Mouse (Mus musculus): Measurements from ENCODE around the gene Smg9. TPM values are rescaled to one million over a fixed set of nuclear protein-coding genes. Genes with fewer than 3 reads are reported as not detected.

The Smg9 gene
- polyA plus RNA-seq, 1 experiment from 2014 or later = 30.6 TPM

- WGBS = 76% methylated on average over 2 of the region's 2 CpGs
- H3K9ac ChIP-seq = no peak overlapping the region
- no peak for ATAC-seq (ENCODE audit: low FRiP score, low read depth)
- no peaks in the 10 kb centered on the region for H3K9me3 ChIP-seq
- H3K4me3 ChIP-seq = no peak overlapping the region
- H3K27me3 ChIP-seq (replicated peaks) = 0 out of 2 replicates have a peak, but pooled peaks cover 3% of the 10 kb centered on the region
- H3K4me2 ChIP-seq (replicated peaks) = no peak overlapping the region; the same call in 1 of the 2 replicates
- no peaks in the 10 kb centered on the region for H3K36me3 ChIP-seq
- H3K27ac ChIP-seq = no peak overlapping the region
- H3K4me1 ChIP-seq = peaks cover 14% of the 10 kb centered on the region
These were observed 19.0 kb upstream of the Smg9 start for GRCm38 (mm10) chr7:24380370-24380769.

DNA sequence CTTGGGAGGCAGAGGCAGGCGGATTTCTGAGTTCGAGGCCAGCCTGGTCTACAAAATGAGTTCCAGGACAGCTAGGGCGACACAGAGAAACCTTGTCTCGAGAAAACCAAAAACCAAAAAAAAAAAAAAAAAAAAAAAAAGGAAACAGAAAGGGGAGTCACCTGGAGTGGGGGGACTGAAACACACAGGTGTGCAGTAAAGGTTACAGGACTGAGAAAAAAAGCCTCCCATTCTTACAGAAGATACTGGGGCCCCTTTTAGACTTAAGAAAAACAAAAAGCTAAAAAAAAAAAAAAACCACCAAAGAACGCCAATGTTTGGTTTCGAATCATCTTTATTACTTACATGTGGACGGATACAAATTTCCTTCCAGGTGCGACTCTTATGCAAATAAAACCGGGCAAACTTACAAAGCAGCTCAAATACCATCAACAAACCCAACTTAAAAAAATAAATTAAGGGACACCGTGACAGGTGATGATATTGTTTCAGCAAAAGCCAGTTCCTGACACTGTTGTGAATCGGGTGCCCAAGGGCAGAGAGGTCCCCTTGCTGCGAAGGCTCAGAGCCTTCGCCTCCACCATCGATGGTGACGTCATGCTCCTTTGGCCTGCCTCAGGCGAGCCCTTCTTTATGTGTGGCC, 16.6 kb upstream of the Smg9 start:
- WGBS = 84% methylated on average over 16 of the region's 16 CpGs
- ATAC-seq (ENCODE audit: low FRiP score, low read depth) = no peak

DNA sequence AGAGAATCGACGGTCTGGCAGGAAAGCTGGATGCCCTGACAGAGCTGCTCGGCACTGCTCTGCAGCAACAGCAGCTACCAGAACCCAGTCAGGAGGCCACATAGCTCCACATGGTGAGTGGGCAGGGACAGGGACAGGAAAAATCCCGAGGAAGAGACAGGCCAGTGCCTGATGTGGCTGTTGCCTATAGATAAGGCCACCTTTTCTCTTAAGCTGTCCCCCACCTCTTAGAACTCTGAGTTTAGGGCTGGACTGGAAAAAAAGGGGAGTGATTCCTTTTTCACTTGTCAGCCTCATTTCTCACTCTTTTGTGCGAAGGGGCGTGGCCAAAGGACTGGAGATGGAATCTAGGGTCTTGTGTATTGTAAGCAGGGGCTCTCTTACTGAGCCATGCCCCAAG, 15.3 kb upstream of the Smg9 start:
- H3K4me3 ChIP-seq = no peak overlapping the region
- H3K4me1 ChIP-seq = peaks cover 4% of the 10 kb centered on the region; the same call in 1 of the 2 replicates
- 69% methylated on average over 6 of the region's 6 CpGs for WGBS
- 0 out of 2 replicates have a peak, but pooled peaks cover 3% of the 10 kb centered on the region for H3K27me3 ChIP-seq (replicated peaks)
- no peaks in the 10 kb centered on the region for H3K36me3 ChIP-seq
- H3K9ac ChIP-seq = no peak overlapping the region
- no peaks in the 10 kb centered on the region for H3K9me3 ChIP-seq
- no peak overlapping the region for H3K27ac ChIP-seq
- H3K4me2 ChIP-seq (replicated peaks) = no peak overlapping the region
- no peak for ATAC-seq (ENCODE audit: low FRiP score, low read depth)

More for the DNA sequence above, 16.6 kb upstream of the Smg9 start:
- Histone ChIP-seq H3K9ac (no peak overlapping the region), H3K36me3 (no peaks in the 10 kb centered on the region), H3K4me1 (peaks cover 4% of the 10 kb centered on the region; the same call in 1 of the 2 replicates), H3K9me3 (no peaks in the 10 kb centered on the region), H3K4me3 (no peak overlapping the region), H3K27me3 (replicated peaks) (0 out of 2 replicates have a peak, but pooled peaks cover 3% of the 10 kb centered on the region), H3K4me2 (replicated peaks) (no peak overlapping the region), H3K27ac (no peak overlapping the region)

DNA sequence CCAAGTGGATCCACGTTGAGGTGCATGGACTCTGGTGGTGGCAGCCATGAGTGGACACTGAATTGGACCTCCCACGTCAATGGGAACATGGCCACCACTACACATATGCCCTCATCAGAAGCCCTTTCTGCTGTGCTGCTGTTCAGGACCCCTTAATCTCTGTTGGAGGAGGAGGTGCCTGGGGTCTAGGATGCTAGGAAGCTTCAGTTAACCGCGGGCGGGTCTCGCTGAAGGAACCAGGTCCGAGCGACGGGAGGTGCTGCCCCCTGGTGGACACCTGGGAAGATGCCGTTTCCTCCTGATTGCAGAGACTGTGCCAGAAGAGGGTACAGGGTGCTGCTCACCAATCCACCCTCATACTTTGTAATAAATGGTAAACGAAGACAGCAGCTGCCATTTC, 14.6 kb upstream of the Smg9 start:
- no peaks in the 10 kb centered on the region for H3K9me3 ChIP-seq
- peaks cover 4% of the 10 kb centered on the region; the same call in 1 of the 2 replicates for H3K4me1 ChIP-seq
- 0 out of 2 replicates have a peak, but pooled peaks cover 3% of the 10 kb centered on the region for H3K27me3 ChIP-seq (replicated peaks)
- H3K27ac ChIP-seq = no peak overlapping the region
- H3K4me2 ChIP-seq (replicated peaks) = peak overlapping the region; percentile 32; the same call in 1 of the 2 replicates
- H3K4me3 ChIP-seq = no peak overlapping the region
- 6% methylated on average over 11 of the region's 11 CpGs for WGBS
- H3K36me3 ChIP-seq = no peaks in the 10 kb centered on the region
- ATAC-seq (ENCODE audit: low FRiP score, low read depth) = peak; percentile 67
- no peak overlapping the region for H3K9ac ChIP-seq

- Histone ChIP-seq H3K27me3 (replicated peaks) (0 out of 2 replicates have a peak, but pooled peaks cover 3% of the 10 kb centered on the region), H3K4me2 (replicated peaks) (no peak overlapping the region), H3K36me3 (no peaks in the 10 kb centered on the region), H3K27ac (no peak overlapping the region), H3K9ac (no peak overlapping the region), H3K9me3 (no peaks in the 10 kb centered on the region), H3K4me3 (no peak overlapping the region), H3K4me1 (peaks cover 19% of the 10 kb centered on the region)
- ATAC-seq (ENCODE audit: low FRiP score, low read depth) = no peak
- 85% methylated on average over 10 of the region's 10 CpGs for WGBS
These were observed 12.3 kb upstream of the Smg9 start for GRCm38 (mm10) chr7:24387059-24387556.

GRCm38 (mm10) chr7:24389516-24390187, 9.8 kb upstream of the Smg9 start:
- WGBS = 68% methylated on average over 13 of the region's 13 CpGs
- H3K27ac ChIP-seq = no peak overlapping the region
- no peak overlapping the region for H3K9ac ChIP-seq
- no peaks in the 10 kb centered on the region for H3K9me3 ChIP-seq
- H3K36me3 ChIP-seq = no peaks in the 10 kb centered on the region
- 0 out of 2 replicates have a peak, but pooled peaks cover under 1% of the 10 kb centered on the region for H3K27me3 ChIP-seq (replicated peaks)
- H3K4me3 ChIP-seq = no peak overlapping the region
- ATAC-seq (ENCODE audit: low FRiP score, low read depth) = no peak
- no peak overlapping the region for H3K4me2 ChIP-seq (replicated peaks)
- H3K4me1 ChIP-seq = peaks cover 19% of the 10 kb centered on the region

DNA sequence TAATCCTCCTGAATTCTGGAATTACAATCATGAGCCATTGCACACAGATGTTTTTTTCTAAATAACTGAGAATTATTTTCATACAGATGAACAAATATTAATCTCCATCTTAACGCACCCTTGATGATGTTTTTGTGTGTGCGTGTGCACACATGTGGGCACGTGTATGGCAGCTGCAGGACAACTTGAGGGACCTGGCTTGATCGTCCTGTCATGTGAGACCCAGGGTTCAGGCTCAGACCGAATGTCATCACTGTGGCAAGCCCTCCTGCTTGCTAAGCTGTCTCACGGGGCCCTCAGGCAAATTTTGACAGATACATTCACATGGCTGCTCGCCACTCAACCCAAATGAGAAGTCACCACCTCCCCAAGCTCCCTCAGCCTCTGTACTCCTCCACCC, 8.9 kb upstream of the Smg9 start:
- Histone ChIP-seq H3K4me3 (no peak overlapping the region), H3K4me2 (replicated peaks) (peak overlapping the region; percentile 57), H3K4me1 (peaks cover 19% of the 10 kb centered on the region), H3K9ac (no peak overlapping the region), H3K27ac (peak overlapping the region; percentile 80; the same call in 1 of the 2 replicates), H3K27me3 (replicated peaks) (no peaks in the 10 kb centered on the region), H3K9me3 (no peaks in the 10 kb centered on the region), H3K36me3 (no peaks in the 10 kb centered on the region)
- 33% methylated on average over 7 of the region's 7 CpGs for WGBS
- peak; percentile 43 for ATAC-seq (ENCODE audit: low FRiP score, low read depth)

DNA sequence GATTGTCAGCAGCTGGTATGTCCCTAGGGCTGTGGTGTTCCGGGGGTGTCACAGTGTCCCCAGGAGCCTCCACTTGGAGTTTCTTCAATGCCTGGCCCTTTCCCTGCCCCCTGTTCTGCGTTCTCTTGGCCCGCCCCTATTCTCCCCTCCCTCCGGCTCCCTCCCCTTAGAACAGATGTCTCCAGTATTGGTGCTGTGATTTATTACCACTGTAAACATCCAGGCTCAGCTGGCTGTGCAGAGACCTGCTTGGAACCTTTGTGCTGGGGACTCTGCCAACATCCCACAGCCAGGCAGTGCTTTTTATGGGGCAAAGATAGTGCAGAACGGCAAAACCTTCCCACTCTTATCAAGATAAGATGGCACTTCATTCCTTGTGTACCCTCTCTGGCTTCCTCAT, 8.3 kb upstream of the Smg9 start:
- Histone ChIP-seq H3K27me3 (replicated peaks) (no peaks in the 10 kb centered on the region), H3K4me3 (no peak overlapping the region), H3K36me3 (no peaks in the 10 kb centered on the region), H3K9ac (peak overlapping the region; percentile 35; the same call in 1 of the 2 replicates), H3K4me1 (peaks cover 19% of the 10 kb centered on the region), H3K27ac (peak overlapping the region; percentile 80), H3K4me2 (replicated peaks) (peak overlapping the region; percentile 57), H3K9me3 (no peaks in the 10 kb centered on the region)
- peak; percentile 92 for ATAC-seq (ENCODE audit: low FRiP score, low read depth)
- under 1% methylated on average over 5 of the region's 5 CpGs for WGBS

DNA sequence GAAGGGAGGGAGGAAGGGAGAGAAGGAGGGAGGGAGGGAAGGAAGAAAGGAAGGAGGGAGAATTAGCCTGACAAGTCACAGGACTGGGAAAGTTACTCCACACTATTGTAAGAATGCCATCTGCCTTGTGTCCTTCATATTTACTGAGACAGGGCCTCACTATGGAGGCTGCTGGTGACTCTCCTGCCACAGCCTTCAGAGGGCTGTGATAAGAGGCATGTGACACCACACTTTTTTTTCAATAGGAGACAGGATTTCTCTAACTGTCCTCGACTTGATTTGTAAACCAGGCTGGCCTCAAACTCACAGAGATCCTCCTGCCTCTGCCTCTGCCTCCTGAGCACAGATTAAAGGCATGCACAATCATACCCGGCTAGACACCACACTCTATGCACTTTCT, 7.7 kb upstream of the Smg9 start:
- Histone ChIP-seq H3K4me3 (no peak overlapping the region), H3K9me3 (no peaks in the 10 kb centered on the region), H3K4me2 (replicated peaks) (peak overlapping the region; percentile 57; the same call in 1 of the 2 replicates), H3K9ac (no peak overlapping the region), H3K27ac (peak overlapping the region; percentile 80), H3K4me1 (peaks cover 19% of the 10 kb centered on the region), H3K36me3 (no peaks in the 10 kb centered on the region), H3K27me3 (replicated peaks) (no peaks in the 10 kb centered on the region)
- 76% methylated on average over 2 of the region's 2 CpGs for WGBS
- ATAC-seq (ENCODE audit: low FRiP score, low read depth) = no peak

- no peaks in the 10 kb centered on the region for H3K36me3 ChIP-seq
- H3K4me3 ChIP-seq = no peak overlapping the region
- H3K9ac ChIP-seq = no peak overlapping the region
- 93% methylated on average over 3 of the region's 3 CpGs for WGBS
- H3K4me2 ChIP-seq (replicated peaks) = no peak overlapping the region
- ATAC-seq (ENCODE audit: low FRiP score, low read depth) = no peak
- no peak overlapping the region for H3K27ac ChIP-seq
- H3K4me1 ChIP-seq = peaks cover 19% of the 10 kb centered on the region
- H3K27me3 ChIP-seq (replicated peaks) = no peaks in the 10 kb centered on the region
- H3K9me3 ChIP-seq = no peaks in the 10 kb centered on the region
These were observed 5.4 kb upstream of the Smg9 start for GRCm38 (mm10) chr7:24394054-24394453.

DNA sequence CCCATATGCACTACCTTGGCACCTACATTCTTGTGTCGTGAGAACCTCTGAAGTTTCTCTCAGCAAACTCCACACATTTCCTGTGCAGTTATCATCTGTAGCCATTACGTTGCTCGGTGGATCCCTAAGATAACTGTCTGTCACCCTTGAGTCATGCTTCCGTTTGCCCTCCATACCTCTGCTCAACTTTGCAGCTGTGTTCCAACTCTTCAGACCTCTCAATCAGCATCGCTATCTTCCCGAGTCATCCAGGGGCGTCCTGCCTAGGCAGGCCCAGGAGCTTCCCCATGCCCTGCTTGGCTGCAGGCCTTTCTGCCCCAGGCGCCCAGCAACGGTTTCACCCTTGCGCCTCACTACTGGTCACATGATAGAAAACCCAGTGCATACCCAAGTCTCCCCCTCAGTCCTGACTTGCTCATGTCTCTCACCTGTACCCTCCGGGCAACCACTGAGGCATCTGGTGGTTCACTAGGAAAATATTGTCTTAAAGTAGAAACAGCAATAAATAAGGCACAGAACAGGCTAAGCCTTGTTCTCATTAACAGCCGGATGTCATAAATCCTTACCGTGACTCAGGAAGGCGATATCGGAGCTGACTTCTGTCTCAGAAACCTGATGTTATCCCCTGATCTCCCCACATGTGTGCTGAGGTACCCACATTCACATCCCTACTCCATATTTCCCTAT, 4.8 kb upstream of the Smg9 start:
- no peaks in the 10 kb centered on the region for H3K27me3 ChIP-seq (replicated peaks)
- H3K4me1 ChIP-seq = peaks cover 19% of the 10 kb centered on the region
- no peaks in the 10 kb centered on the region for H3K9me3 ChIP-seq
- H3K4me3 ChIP-seq = no peak overlapping the region
- ATAC-seq (ENCODE audit: low FRiP score, low read depth) = no peak
- no peak overlapping the region for H3K27ac ChIP-seq
- 75% methylated on average over 15 of the region's 15 CpGs for WGBS
- no peak overlapping the region for H3K9ac ChIP-seq
- no peaks in the 10 kb centered on the region for H3K36me3 ChIP-seq
- no peak overlapping the region for H3K4me2 ChIP-seq (replicated peaks)

- H3K36me3 ChIP-seq = no peaks in the 10 kb centered on the region
- H3K27ac ChIP-seq = no peak overlapping the region
- no peaks in the 10 kb centered on the region for H3K27me3 ChIP-seq (replicated peaks)
- H3K9ac ChIP-seq = no peak overlapping the region
- no peak overlapping the region for H3K4me2 ChIP-seq (replicated peaks)
- no peak overlapping the region for H3K4me3 ChIP-seq
- H3K9me3 ChIP-seq = no peaks in the 10 kb centered on the region
- 80% methylated on average over 11 of the region's 11 CpGs for WGBS
- no peak for ATAC-seq (ENCODE audit: low FRiP score, low read depth)
- H3K4me1 ChIP-seq = peaks cover 1% of the 10 kb centered on the region; the same call in 1 of the 2 replicates
These were observed 2.6 kb upstream of the Smg9 start for GRCm38 (mm10) chr7:24396832-24397231.

Measured in neural tube, embryonic 12.5 days (tissue).